Mouse (Mus musculus) mouse embryonic stem cell (cell line): ENCODE results near the gene Zdhhc24.

Experiments
- in situ Hi-C, 2 experiments: fragments of 300-500 bp; cut with MboI; formaldehyde crosslinking; loops; 1 replicate in 1 of 2; 3 replicates in 1 of 2; pipeline ENCODE4 v1.14.3; 2019 to 2020; ENCODE audit warnings: low sequenced_read_pairs in 2 of 2, low pct_unique_long_range_greater_than_20kb in 1 of 2, mixed read lengths in 1 of 2; ENCODE audit not compliant: unreplicated experiment in 1 of 2

Zdhhc24 gene

DNA sequence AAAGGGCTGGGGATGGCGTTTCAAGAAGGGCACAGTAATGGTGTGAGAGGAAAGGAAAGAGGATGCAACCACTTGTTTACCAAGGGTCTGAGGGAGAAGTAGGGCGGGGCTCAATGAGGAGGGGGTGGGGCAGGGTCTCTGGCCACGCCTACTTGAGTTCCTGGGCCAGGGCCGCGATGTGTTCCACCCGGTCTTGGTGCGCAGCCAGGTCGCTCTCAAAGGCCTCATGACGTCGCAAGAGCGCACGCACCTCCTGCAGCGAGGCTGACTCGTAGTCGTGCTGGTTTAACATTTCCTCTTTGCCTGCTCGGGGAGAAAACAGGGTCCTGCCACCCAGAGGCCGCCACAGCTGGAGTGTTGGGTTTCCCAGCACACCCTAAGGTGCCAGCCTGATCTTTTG, 13.3 kb upstream of the Zdhhc24 start:
- in situ Hi-C loops = loop anchor here (25.0 kb wide), 1 partner anchor 228 kb away; the partner anchor contains the start of gene Rce1 (in 2 of the 2)

DNA sequence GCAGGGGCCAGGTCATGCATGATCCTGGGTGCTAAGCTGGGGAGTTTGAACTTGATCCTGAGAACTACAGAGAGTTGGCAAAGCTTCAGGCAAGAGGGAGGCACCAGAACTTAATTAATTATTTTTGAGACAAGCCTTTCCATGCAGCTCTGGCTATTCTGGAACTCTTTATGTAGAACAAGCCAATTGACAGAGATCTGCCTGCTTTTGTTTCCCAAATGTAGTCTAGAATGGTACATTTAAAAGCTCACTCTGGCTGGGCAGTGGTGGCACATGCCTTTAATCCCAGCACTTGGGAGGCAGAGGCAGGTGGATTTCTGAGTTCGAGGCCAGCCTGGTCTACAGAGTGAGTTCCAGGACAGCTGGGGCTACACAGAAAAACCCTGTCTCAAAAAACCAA, 3.9 kb upstream of the Zdhhc24 start:
- in situ Hi-C loops = loop anchor here (25.0 kb wide), 1 partner anchor 237 kb away; the partner anchor contains the start of gene Rce1 (in 2 of the 2)

DNA sequence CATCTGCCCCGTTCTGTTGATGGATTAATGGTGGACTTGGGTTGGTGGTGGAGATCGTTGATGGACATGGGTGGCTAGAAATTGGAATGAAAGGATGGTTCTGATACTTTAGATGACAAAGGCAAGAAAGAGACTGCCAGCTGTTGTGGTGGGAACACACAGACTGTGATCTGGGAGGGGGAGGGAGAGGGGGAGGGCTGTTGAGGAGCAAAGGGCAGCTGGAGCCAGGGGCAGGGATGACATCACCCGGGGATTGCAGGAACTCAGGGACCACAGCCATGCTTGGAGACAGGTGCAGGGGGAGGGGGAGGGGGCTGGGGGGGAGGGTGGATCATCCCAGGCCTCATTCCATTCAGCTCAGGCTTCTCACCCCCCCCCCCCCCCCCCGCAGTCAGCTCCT, 2.2 kb upstream of the Zdhhc24 start:
- in situ Hi-C loops = no loop called here

DNA sequence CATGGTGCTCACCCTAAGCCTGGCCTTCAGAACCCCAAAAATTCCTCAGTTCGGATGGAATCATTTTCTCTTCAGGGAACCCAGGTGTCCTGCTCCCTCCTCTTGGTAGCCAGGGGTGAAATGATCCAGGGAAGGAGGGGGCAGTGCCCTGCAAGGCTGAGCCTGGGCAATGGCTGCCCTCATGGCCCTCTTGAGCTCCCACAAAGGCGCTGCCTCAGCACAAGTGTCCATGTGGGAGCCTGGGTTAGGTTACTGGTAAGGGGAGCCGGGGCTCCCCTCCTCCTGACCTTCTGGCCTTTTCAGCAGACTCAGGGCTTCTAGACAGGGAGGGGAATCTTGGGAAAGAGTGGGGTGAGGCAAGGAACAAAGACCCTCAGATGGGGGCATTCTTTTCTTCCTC, 1.7 kb upstream of the Zdhhc24 start:
- in situ Hi-C loops = no loop called here

DNA sequence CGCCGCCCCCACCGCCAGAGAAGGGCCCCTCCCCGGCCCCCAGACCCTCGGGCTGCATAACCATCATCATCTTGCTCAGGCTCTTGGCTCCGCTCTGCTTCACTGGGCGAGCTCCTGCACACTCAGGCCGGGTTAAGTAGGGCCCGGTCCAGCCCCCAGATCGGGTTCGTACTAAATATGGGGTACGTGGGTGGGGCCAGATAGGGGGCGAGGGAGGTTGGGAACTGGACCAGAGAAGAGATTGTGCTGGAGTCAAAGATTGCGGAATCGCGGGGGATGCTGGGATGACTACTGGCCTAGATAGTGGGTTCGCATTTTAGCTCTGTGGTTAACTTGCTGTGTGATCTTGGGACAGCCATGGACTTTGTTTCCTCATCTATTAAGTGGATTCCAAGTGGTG, 683 bp upstream of the Zdhhc24 start, which contains the start of gene Actn3:
Actn3 (minus strand) TSS at position 125 of the 400 bp plus-strand sequence.
- in situ Hi-C loops = no loop called here

DNA sequence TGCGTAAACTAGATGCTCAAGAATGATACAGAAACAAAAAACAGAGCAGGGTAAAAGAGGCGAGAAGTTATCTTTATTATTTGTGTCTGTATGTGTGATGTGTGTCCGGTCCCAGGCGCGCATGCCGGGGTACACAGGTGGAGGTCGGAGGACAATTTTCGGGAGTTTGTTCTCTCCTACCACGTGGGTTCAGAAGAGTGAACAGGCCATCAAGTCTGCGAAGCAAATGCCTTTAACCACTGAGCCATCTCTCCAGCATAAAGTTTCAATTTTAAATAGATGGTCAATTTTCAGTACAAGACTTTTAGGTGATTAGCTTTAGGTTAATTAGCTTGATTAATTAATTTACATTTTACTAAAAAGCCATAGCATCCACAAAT, 846 bp downstream of the Zdhhc24 start:
- in situ Hi-C loops = no loop called here

DNA sequence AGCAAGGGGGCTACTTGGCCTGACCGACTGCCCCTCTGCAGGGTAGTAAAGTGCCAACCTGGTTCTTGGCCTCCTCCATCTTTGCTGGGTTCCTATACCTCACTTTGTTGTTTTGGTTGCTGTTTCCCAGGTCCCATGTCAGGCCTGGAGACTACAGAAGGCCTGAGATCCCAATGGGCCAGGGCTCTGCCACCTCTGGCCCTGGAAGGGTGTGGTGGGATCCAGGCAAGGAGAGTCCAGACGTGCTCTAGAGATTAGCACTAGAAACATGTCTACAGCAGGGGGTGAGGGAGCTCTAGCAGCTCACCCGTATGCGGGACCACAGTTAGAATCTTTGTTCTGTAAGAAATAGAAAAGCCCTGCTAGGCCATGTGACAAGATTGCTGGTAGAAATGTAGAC, 5.5 kb downstream of the Zdhhc24 start:
- in situ Hi-C loops = no loop called here

DNA sequence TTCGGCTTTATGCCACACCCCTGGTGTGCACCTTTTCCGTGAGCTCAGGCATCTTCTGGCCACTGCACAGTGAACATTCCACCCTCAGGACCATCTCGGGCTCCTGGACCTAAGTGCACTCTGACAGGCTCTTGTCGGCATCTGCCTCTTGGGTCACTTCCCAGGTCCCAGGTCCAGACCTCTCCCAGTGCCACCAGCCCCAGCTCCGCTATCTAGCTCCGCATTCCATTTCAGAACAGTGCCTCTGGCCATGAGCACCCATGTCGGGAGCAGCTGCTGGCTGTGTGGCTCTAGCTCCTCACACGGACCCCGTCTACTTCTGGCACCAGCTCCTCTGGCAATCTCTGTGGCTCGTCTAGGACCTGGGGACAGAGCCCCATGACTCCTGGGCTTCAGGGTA, 11.3 kb downstream of the Zdhhc24 start:
- in situ Hi-C loops = no loop called here

DNA sequence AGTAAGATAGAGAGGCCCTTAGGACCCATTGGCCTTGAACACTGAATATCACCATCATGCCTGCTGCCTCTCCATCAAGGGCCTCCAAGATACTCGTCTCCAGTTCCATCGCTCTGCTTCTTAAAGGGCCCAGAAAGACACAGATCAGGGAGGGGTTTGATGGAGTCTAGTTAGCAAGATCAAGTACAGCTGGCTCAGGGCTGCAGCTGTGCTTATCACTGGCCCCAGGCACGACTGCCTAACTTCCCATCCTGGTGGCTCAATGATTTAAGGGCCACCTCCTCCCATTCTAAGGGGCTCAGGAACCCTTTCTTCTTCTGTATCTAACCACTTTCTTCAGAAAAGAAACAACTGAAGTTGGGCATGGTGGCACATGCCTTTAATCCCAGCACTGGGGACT, 13.3 kb downstream of the Zdhhc24 start:
- in situ Hi-C loops = no loop called here

DNA sequence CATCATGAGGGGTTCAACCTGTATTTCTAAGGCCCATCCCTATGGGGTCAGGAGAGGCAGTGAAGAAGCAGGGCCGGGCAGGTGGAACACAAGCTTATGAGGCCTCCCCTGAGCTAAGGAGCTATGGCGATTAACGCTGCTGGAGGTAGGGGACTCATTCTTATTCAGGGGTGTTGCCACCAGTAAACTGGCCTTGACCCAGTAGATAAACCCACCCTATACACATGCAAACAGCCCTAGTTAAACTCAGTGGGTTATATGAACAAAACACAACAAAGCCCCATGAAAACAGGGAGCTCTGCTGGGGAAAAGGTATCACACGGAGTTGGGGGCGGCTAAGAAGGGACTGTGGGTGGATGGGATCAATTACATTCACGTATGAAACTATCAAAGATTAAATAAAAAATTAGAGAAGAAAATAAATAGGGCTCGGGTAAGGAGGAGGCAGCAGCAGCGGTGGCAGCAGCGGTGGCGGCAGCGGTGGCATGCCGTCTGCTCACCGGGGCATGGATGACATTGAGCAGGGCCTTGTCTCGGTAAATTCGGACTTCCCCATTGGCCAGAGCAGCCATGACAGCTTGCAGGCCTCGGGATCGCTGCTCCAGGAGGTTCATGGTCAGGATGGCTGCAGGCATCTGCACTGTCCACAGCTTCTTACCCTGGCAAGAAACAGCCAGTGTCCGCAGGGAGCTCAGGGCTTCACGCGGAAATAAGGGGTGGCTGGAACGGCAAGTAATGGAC, 18.5 kb downstream of the Zdhhc24 start:
- in situ Hi-C loops = no loop called here

DNA sequence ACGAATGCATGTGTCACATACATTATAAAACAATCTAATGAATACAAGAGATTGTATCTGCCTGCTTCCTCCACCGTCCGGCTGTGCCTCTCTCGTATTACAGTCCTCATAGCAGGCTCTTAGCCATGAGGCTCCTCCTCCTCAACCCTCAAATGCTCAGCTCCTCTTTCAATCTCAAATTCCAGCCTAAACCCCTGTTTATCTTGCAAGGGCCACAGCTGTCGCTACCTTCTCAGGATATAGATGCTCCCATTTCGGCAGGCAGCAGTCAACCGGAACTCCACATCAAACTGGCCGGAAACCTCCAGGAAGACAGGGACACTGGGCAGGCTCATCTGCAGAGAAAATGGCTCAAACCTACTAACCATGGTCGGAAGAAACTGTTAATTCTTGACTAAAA, 20.5 kb downstream of the Zdhhc24 start:
- in situ Hi-C loops = no loop called here

DNA sequence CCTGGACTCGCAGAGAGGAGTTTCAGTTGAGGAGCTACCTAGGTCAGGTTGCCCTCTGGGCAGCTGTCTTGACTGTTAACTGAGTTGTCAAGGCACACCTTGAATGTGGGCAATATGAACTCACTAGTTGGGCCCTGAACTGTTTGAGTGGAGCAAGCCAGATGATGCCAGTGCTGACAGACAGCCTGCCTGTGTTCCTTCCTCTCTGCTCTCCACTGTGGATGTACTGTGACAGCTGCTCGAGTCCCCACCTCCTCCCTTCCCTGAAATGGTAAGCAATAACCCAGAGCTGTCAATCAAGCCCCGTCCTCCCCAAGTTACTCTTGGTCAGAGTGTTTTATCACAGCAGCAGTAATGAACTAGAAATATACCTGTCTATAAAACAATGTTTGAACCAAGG, 21.4 kb downstream of the Zdhhc24 start:
- in situ Hi-C loops = no loop called here

DNA sequence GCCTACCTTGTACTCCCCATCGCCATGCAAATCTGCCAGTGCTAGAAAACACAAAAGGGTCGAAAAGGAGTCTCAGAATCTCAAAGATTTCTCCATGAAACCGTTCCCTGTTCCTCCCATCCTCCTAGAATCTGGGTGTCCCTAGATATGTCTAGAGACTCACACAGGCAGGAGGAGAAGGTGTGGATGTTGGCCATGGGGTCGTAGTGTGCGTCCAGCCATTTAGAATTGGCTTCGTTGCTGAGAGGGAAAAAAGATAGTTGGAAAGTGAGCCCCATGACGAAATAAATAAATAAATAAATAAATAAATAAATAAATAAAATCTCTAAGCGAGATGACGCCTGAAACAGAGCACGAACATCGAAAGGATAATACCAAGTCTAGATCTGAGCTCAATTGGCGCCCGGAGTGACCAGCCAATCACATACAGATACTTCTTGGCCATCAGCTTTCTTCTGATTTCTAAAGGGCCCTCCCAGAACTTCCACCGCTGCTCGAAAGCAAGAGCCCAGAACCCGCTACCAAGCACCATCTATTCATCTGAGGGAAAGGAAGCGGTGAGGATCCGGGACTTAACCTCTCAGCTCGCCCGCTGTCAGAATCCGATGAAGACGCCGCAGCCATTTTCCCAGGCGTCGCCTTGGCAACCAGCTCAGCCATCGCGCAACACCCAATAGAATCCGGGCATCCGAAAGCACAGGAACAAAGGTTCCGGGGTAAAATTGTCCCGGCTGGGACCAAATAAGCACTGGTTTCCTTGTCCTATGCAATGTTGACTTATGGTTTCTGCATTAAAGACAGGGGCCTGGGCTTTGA, 27.7 kb downstream of the Zdhhc24 start, which contains the start of gene Bbs1:
Bbs1 (minus strand) TSS at position 650 of the 816 bp plus-strand sequence.
- in situ Hi-C loops = no loop called here

DNA sequence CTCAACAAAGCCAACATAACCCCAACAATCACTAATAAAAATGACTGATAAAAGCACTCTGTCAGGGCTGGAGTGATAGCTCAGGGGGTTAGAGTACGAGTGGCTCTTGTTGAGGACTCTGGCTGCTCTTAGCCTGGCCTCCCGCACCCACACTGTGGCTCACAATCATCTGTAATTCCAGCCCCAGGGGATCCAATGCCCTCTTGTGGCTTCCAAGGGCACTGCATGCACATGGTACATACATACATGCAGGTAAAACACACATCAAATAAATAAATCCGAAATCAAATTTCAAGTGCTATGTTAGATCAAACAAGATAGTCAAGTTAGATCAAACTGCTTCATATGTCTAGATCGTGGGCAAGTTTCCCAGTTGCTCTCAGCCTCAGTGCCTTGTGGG, 29.6 kb downstream of the Zdhhc24 start:
- in situ Hi-C loops = no loop called here

DNA sequence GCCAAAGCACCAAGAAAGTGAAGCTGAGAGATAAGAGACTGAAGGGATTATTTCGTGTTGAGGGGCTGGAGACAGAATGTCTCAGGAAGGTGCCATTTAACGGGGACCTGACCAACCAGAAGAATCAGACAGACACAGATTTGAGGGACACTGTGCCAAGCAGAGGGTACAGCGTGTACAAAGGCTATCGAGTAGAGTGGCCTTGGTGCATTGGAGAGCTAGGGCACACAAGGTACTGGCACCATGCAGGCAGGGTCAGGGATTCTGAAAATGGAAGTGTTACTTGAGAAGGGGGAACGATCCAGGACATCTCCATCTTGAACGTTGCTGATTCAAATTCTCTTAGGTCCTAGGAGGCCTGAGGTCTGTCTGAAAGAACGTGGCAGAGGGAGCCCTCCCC, 30.9 kb downstream of the Zdhhc24 start:
- in situ Hi-C loops = no loop called here

DNA sequence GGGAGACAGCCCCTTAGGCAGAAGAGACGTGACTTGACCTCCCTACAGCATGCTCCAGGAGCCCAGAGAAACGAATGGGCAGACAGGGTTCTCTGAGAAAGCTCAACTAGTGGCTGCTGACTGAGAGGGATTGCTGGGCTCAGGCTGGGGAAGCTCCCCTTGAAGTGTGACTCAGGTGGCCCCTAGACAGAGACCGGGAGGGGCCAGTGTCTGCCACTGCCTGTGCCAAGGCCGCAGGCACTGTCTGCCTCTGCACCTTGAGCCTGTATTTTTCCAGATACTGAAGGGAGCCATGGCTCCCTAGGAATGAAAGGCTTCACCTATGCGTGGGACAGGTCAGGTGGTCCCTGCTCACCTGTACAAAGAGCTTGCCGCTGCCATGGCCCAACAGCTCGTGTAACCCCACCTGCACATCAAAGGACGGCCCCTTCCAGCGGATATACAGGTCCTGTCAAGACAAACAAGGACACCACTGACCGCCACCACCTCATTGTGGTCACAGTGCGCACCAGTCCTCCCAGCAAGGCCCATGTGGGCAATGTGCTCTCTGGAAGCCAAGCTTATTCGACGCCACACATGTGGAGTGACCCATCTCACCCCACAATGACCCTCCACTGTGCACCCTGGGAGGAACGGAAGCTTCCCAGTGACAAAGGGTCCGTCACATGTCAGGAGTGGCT, 37.6 kb downstream of the Zdhhc24 start:
- in situ Hi-C loops = no loop called here

DNA sequence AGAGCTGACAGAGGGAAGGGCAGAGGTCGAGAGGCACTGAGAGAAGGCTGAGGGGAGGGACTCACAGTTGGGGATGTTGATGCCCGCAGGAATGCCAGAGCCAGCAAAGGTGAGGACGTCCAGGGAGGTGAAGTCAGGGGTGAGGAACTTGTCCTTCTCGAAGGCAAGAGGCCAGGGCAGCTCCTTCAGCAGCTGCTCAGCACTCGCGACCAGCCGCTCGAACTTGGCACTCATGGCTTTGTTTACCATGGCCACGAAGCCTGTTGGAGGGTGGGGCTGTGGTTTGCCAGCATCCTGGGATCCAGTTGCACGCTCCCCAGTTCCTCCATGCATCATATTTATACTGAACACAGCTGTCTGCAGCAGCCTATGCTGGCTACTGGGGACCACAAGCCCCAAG, 38.4 kb downstream of the Zdhhc24 start:
- in situ Hi-C loops = no loop called here

DNA sequence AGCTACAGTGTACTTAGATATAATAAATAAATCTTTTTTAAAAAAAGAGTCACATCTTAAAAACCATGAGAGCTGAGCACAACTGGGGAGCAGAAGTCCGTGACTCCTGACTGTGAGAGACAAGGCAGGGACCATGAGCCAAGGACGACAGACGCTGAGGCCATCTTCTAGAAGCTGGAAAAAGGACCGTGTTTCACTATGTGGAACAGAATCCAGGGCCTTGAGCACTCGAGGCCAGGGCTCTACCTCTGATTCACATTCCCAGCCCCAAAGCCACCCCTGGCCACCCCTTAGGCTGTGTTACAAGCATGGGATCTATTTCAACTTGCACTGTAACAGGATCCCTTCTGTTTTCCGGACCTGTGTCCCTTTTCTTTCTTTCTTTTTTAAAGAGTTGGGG, 41.2 kb downstream of the Zdhhc24 start:
- in situ Hi-C loops = no loop called here

DNA sequence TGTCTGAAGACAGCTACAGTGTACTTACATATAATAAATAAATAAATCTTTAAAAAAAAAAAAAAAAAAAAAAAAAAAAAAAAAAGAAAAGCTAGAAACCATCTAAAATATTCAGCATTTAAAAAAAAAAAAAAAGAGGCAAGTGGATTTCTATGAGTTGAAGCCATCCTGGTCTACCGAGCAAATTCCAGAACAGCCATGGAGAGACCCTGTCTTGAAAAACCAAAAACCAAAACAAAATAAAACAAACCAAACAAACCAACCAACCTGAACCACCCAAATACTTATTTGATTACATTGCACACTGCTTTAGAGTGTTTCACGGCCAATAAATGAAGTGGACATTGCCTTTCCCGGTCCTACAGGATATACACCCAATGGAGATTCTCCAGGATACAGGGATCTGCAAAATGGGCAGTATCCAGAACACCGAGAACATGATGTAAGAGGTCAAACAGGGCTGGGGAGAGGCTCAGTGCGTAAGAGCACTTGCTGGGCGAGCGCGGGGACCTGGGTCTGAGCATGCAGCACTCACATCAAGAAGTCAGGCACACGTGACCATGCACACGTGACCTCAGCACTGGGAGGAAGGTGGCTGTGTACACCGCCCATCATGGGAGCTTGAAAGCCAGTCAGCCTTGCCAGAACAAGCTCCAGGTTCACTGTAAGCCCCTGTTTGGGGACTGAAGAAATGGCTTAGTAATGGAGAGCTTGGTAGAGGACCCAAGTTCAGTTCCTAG, 46.8 kb downstream of the Zdhhc24 start:
- in situ Hi-C loops = no loop called here
